Mouse (Mus musculus): ENCODE measurements around the gene Mrpl43.

The Mrpl43 gene

GRCm38 (mm10) chr19:45005957-45006712, at the start of gene Mrpl43:
Gene Mrpl43, minus strand, starts transcription at chr19:45006442.
- under 1% methylated on average over 82 of the region's 82 CpGs for WGBS

GRCm38 (mm10) chr19:45054892-45055690, 48.8 kb upstream of the Mrpl43 start:
- WGBS: 54% methylated on average over 6 of the region's 6 CpGs

- WGBS: 78% methylated on average over 8 of the region's 8 CpGs
These were observed 47.2 kb upstream of the Mrpl43 start for GRCm38 (mm10) chr19:45053451-45053850.

- 51% methylated on average over 9 of the region's 9 CpGs for WGBS
These were observed 43.3 kb upstream of the Mrpl43 start for GRCm38 (mm10) chr19:45049523-45049922.

- WGBS: 51% methylated on average over 12 of the region's 12 CpGs
These were observed 42.6 kb upstream of the Mrpl43 start for GRCm38 (mm10) chr19:45048644-45049365.

- 3% methylated on average over 11 of the region's 11 CpGs for WGBS
These were observed 41.8 kb upstream of the Mrpl43 start for GRCm38 (mm10) chr19:45047935-45048643.

- under 1% methylated on average over 26 of the region's 26 CpGs for WGBS
These were observed 41.2 kb upstream of the Mrpl43 start, which contains the start of gene Sfxn3 for GRCm38 (mm10) chr19:45047417-45047934. Gene Sfxn3, plus strand, starts transcription at chr19:45047503.

- WGBS: 2% methylated on average over 34 of the region's 34 CpGs
These were observed 40.5 kb upstream of the Mrpl43 start for GRCm38 (mm10) chr19:45046523-45047321.

- 87% methylated on average over 5 of the region's 5 CpGs for WGBS
These were observed 39.4 kb upstream of the Mrpl43 start, which contains the start of gene Pdzd7 for GRCm38 (mm10) chr19:45045651-45046050. Gene Pdzd7, minus strand, starts transcription at chr19:45045717.

GRCm38 (mm10) chr19:45045236-45045635, 39.0 kb upstream of the Mrpl43 start:
- 69% methylated on average over 15 of the region's 15 CpGs for WGBS

GRCm38 (mm10) chr19:45044389-45044927, 38.2 kb upstream of the Mrpl43 start:
- 59% methylated on average over 11 of the region's 11 CpGs for WGBS

GRCm38 (mm10) chr19:45040214-45040613, 34.0 kb upstream of the Mrpl43 start:
- 64% methylated on average over 13 of the region's 13 CpGs for WGBS

- 90% methylated on average over 7 of the region's 7 CpGs for WGBS
These were observed 32.0 kb upstream of the Mrpl43 start for GRCm38 (mm10) chr19:45038198-45038597.

- WGBS: 50% methylated on average over 16 of the region's 16 CpGs
These were observed 30.6 kb upstream of the Mrpl43 start for GRCm38 (mm10) chr19:45036867-45037266.

- WGBS: 58% methylated on average over 17 of the region's 17 CpGs
These were observed 26.5 kb upstream of the Mrpl43 start for GRCm38 (mm10) chr19:45032570-45033332.

- WGBS: 15% methylated on average over 4 of the region's 4 CpGs
These were observed 25.5 kb upstream of the Mrpl43 start for GRCm38 (mm10) chr19:45031780-45032179.

GRCm38 (mm10) chr19:45030746-45031693, 24.8 kb upstream of the Mrpl43 start:
- 40% methylated on average over 20 of the region's 20 CpGs for WGBS

- 35% methylated on average over 8 of the region's 8 CpGs for WGBS
These were observed 23.9 kb upstream of the Mrpl43 start for GRCm38 (mm10) chr19:45030111-45030510.
